Mouse (Mus musculus) CD4-positive, CD25-positive, alpha-beta regulatory T cell (primary cell): ENCODE measurements around the gene Heatr5a. TPM values are rescaled to one million over a fixed set of nuclear protein-coding genes. Genes with fewer than 3 reads are reported as not detected.

Experiments
- polyA plus RNA-seq: library from polyadenylated mRNA; unstranded; fragments of 100-300 nt; shearing (Covaris generic); gene quantifications from one replicate; pipeline ENCODE4 v1.2.1, GENCODE M21; 2017

Heatr5a gene
- 8.9 TPM for polyA plus RNA-seq

GRCm38 (mm10) chr12:51971070-51971664 lies at the start of gene Heatr5a:
Gene Heatr5a (minus strand): TSS chr12:51971321.

GRCm38 (mm10) chr12:52005877-52006632 lies 34.9 kb upstream of the Heatr5a start, which contains the start of gene Dtd2:
Gene Dtd2 (minus strand): TSS chr12:52006501.

DNA sequence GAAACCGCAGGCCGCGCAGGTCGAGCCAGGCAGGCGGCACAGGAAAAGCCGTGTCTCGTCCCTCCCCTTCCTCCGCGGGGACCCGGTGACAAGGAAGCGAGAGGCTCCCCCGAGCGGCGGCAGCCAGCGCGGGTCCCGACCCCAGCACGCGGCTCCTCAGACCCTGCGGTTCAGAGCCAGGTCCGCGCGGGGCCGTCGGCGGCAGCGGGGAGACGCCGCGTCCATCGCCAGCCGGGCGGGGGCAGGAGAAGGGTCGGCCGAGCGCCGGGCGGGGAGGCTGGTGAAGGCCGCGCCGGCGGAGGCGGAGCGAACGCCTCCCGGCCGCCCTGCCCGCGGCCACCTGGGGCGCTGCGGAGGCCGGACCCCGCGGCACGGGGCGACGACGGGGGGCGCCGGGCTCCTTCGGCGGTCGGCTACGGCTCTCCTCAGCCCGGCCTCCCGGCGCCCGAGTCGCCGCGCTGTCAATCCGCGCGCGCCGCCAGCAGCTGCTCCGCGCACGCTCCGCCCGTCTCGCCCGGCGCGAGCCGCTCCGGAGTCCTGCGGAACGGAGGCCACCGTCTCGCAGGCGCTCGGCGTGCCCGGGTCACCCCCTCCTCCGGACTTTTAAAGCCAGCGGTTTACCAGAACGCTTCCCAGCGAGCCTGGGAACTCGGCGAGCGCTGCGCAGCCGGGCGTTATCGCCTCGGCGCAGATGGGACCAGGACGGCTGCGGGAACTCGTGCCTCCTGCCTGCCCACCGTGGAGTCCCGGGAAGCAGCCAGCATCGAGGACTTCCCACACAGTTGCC lies 141.6 kb downstream of the Heatr5a start, which contains the start of gene Hectd1:
Gene Hectd1 (minus strand): TSS at position 247 of the 787 bp plus-strand sequence.

Other genes with a start within 250 kb of the Heatr5a start
- 86.5 TPM for gene Hectd1, start 141.8 kb downstream of the Heatr5a start, polyA plus RNA-seq
- gene Dtd2, start 35.2 kb upstream of the Heatr5a start, polyA plus RNA-seq = 10.7 TPM
- gene Gpr33, start 56.7 kb upstream of the Heatr5a start, polyA plus RNA-seq = not detected
- 8.4 TPM for gene Nubpl, start 126.4 kb upstream of the Heatr5a start, polyA plus RNA-seq